Mouse (Mus musculus): Measurements from ENCODE around the gene Rnf138rt1. TPM values are rescaled to one million over a fixed set of nuclear protein-coding genes. Genes with fewer than 3 reads are reported as not detected.

Gene Rnf138rt1
- polyA plus RNA-seq, 1 experiment from 2014 or later: 0.59 TPM

Other genes with a start within 250 kb of the Rnf138rt1 start
- gene Grpr, start 211.7 kb downstream of the Rnf138rt1 start, polyA plus RNA-seq (2016; fragmentation: Nextera tagmentation; extraction: Ambion mirVana): 0.29 and 0.37 TPM in 2 replicates
- 51.9 and 58.5 TPM in 2 replicates for gene Ap1s2, start 147.7 kb upstream of the Rnf138rt1 start, polyA plus RNA-seq (2016; fragmentation: Nextera tagmentation; extraction: Ambion mirVana)
- 72.2 and 72.6 TPM in 2 replicates for gene Zrsr2, start 197.3 kb upstream of the Rnf138rt1 start, polyA plus RNA-seq (2016; fragmentation: Nextera tagmentation; extraction: Ambion mirVana)

Data from hindbrain, embryonic 12.5 days (tissue).